Mouse (Mus musculus) E14TG2a.4 (cell line): ENCODE data around the gene Thada.

ENCODE experiments used
- CTCF ChIP-seq: conservative IDR thresholded peaks from 2 replicates; pipeline ENCODE4 v1.5.1; 2014; ENCODE audit warnings: low read length
- POU5F1 ChIP-seq: IDR thresholded peaks from 2 replicates; pipeline ENCODE4 v1.6.1; 2014; ENCODE audit warnings: low read length, borderline replicate concordance

DNA sequence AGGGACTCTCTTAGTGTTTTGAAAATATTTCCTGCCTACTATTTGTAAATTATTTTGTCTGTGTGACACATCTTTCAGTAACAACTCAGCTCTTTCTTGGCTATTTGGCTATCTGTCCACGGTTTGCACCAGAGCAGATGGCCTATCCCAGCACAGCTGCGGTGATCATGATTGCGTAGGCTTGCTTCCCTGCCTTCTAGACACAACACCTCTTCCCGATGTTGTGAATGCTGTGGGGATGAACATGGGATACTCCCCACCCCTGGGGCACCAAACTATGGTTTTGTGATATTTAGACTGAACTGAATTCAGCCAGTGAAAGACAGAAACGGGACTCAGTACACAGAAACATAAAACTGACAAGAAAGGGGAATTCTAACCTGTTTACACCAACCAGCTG is 144.7 kb downstream of the Thada start:
- TF ChIP-seq CTCF (no peak), POU5F1 (no peak)
